Mouse (Mus musculus): ENCODE measurements around the gene Aimp1. TPM values are rescaled to one million over a fixed set of nuclear protein-coding genes. Genes with fewer than 3 reads are reported as not detected.

The Aimp1 gene
- total RNA-seq (2017) = 58.7 and 79.3 TPM in 2 replicates

DNA sequence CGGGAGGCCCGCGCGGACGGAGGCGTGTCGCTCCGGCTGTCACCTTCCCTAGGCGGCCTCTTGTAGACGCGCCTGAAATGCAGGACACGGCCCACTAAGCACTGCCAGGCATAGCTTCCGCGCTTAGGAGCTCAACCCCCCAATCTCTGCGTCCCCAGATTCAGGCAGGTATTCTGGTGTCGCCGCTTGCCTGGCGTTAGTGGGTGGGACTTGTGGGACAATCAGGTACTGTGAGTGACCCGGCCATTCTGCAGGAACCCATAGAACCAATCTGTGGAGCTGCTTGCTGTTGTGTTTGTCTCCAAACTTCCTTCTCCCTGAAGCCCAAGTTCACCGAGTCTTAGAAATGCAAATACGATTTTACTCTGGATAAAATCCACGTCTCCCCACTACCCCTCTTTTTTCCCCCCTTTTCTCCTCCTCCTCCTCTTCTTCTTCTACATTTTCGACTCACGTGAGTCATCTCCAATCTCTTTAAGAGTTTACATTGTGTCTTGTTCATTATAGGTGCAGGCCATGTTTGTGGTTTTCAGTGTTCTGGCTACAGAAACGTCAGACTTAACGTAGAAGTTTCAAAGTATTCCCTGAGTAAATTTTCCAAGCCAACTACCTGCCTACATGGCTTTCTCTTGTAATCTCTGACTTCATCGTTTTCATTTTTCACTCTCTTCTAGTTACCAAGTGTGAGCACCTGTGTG lies at the start of gene Aimp1:
TSS of gene Aimp1 (minus strand) at position 140 of the 698 bp plus-strand sequence.
- no peak for ATAC-seq (ENCODE audit: extremely low read depth, insufficient number of reproducible peaks, low FRiP score, poor library complexity, severe bottlenecking)

DNA sequence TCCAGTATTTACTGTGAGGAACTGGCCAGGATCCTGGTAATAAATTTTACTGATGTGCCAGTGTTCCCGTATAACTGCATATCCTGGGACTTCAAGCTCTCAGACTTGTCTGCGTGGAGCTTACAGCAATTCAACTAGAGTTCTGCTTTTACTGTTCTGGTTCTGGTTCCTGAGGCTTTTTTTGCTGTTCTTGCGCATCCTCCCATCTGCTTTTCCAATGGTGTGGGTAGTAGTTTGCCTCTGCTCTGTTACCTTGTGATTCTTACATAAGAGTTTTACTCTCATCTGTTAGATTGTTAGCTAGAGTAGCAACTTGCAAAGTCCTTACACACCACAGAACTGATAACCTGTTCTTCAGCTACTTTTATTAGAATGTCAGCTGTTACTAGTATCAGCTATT lies 40.2 kb upstream of the Aimp1 start:
- ATAC-seq (ENCODE audit: extremely low read depth, insufficient number of reproducible peaks, low FRiP score, poor library complexity, severe bottlenecking) = no peak

DNA sequence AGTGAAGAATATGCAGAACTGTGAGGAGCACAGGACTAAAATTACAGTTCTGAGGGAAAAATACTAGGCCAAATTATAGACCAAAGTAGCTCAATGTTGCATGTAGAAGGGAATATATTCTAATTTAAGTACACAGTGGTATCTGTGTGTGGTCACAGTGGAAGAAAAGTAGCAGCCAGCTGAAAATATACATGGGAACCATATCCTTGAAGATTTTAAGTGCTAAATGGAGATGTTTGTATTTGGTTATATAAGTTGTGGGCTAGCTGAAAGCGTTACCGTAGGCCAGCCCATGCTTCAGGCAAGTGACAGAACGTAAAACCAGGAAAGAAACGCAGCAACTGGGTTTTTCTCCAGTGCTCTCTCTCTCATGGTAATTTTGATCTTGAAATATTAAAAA lies 33.1 kb upstream of the Aimp1 start:
- ATAC-seq (ENCODE audit: extremely low read depth, insufficient number of reproducible peaks, low FRiP score, poor library complexity, severe bottlenecking) = no peak

DNA sequence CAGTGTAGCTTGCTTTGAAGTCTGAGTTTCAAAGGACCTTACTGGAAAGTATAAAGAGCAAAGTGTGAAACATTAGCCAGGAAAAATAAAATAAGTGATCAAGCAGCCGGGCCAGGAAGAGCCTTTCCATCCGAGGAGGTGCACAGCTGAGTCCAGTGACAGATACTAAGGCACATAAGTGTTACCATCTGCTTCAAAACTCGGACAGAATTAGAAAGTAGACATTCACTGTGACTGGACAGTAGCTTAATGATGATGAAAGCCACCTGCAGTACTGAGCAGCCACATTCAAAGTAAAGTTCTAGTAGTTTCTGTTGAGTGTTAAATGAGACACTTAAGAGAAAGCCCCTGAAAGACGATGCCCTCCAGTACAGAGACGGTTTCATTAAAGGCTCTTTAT lies 29.7 kb upstream of the Aimp1 start:
- no peak for ATAC-seq (ENCODE audit: extremely low read depth, insufficient number of reproducible peaks, low FRiP score, poor library complexity, severe bottlenecking)

DNA sequence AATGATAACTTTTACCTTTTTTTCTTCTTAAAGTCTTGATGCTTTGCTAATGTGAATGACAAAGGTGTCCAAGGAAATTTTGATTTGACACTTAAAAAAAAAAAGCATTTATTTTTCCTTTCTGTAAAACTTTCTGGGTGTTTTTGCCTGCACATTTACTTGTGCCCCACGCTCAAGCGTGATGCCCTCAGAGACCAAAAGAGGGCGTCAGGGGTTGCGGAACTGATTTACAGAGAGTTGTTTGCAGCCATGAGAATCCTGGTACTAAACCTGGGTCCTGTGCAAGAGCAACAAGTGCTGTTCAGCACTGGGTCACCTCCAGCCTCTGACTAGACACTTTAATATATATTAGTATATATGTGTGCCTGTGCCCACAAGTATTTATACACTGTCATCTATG lies 22.8 kb upstream of the Aimp1 start:
- no peak for ATAC-seq (ENCODE audit: extremely low read depth, insufficient number of reproducible peaks, low FRiP score, poor library complexity, severe bottlenecking)

DNA sequence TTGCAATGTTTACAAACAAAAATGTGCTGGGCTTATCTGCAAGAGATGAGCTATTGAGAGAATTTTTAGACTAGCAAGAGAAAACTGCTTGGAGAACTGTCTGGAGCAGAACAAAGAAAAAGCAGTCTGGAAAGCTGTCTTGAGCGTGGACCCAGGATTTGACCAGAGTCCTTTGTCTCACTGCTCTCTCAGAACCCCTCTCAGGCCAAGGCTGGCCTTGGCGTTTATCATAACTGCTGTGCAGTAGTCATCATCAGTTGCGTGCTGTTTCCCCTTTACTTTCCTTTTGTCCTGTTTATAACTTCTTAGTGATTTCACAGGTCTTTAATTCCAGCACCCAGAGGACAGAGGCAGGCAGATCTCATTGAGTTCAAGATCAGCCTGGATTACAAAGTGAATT lies 20.0 kb upstream of the Aimp1 start:
- ATAC-seq (ENCODE audit: extremely low read depth, insufficient number of reproducible peaks, low FRiP score, poor library complexity, severe bottlenecking) = no peak

DNA sequence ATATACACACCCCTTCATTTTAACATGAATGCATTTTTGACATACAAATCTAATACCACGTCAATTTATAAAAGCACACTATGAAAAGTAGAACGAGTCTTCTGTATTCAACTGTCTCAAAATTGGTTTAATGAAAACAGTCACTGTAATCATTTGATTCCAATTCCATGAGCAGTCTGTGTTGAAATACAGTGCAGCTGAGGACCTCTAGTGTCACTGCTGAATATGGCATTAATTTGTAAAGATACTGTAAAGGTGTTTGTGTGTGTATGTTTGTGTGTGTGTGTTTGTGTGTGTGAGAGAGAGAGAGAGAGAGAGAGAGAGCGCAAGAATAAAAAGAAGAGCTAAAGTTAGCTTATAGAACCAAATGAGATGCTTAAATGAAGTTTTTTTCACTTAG lies 17.2 kb upstream of the Aimp1 start:
- ATAC-seq (ENCODE audit: extremely low read depth, insufficient number of reproducible peaks, low FRiP score, poor library complexity, severe bottlenecking) = no peak

DNA sequence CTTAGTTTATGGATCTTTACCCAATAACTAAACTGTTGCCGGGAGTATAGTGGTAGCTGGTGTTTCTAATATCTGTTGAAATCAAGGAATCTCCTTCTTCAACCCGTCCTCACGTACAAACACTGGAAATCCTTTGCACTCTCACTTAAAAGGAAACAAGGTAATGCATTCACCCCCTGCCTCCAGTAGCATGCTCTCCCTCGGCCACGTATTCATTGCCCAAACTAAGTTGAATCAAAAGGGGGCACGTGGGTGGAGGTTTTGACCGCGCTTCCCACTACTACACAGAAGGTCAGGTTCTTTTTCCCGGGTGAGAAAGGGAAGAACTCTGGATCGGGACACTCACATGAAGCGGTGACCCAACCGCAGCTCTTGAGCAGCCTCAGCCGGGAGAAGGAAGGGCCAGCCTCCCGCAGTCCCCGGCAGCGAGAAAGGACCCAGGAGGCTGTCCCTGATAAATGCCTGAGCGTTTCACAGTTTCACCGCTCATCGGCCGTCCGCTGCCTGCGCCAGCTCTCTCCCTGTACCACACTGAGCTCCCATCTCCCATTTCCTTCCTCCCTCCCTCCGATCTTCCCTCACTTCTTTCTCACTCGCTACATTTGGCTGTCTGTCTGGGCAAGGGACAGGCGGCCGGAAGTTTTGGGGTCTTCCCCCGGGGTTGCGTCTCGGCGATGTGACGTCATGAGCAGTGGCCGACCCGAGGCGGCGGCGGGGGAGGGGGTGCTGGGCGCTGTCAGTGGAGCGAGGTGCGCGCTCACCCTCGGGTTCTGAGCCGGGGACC lies 531 bp downstream of the Aimp1 start, which contains the start of gene Tbck:
TSS of gene Tbck (plus strand) at position 698 of the 784 bp plus-strand sequence.
- peak; percentile 88 for ATAC-seq (ENCODE audit: extremely low read depth, insufficient number of reproducible peaks, low FRiP score, poor library complexity, severe bottlenecking)

DNA sequence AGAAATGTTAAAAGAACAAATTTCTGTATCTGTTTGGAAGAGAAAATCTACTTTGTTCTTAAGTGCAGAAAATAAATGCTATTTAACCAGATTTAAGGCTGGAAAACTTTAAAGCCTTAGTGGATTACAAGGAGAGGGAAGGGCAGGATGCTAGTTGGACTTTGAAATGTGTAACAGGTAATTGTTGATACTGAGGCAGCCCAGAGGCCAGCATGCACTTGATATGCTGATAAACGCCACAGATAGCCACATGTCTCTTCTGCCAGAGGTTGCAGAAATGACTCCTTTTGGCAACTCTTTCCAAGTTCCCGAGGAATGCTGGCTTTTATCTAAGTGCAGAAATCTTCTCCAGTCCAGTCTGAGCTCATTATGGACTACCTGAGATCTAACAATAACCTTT lies 6.7 kb downstream of the Aimp1 start:
- ATAC-seq (ENCODE audit: extremely low read depth, insufficient number of reproducible peaks, low FRiP score, poor library complexity, severe bottlenecking) = no peak

DNA sequence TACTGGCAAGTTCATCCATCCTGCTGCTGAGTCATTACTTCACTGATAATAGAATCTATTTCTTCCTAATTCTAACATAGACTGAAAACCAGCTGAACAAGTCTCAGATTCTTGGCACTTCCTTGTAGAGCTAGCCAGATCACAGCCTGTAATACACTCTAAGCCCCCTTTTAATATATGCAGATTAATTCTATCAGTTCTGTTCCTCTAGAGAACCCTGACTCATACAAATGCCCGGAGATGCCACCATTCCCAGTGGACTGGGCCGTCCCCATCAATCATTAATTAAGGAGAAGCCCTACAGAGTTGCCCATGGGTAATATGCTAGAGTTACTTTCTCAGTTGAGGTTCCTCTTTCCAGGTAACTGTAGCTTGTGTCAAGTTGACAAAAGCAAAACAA lies 28.2 kb downstream of the Aimp1 start:
- no peak for ATAC-seq (ENCODE audit: extremely low read depth, insufficient number of reproducible peaks, low FRiP score, poor library complexity, severe bottlenecking)

DNA sequence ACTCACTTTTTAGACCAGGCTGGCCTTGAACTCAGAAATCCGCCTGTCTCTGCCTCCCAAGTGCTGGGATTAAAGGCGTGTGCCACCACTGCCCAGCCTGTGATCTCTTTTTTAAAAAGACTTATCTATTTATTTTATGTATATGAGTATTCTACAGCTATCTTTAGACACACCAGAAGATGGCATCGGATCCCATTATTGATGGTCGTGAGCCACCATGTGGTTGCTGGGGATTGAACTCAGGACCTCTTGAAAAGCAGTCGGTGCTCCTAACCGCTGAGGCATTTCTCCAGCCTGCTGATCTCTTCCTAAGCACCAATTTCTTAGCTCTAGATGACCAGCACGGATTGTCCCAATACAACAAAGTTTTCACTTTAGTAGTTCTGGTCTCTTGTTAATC lies 30.2 kb downstream of the Aimp1 start:
- ATAC-seq (ENCODE audit: extremely low read depth, insufficient number of reproducible peaks, low FRiP score, poor library complexity, severe bottlenecking) = no peak

DNA sequence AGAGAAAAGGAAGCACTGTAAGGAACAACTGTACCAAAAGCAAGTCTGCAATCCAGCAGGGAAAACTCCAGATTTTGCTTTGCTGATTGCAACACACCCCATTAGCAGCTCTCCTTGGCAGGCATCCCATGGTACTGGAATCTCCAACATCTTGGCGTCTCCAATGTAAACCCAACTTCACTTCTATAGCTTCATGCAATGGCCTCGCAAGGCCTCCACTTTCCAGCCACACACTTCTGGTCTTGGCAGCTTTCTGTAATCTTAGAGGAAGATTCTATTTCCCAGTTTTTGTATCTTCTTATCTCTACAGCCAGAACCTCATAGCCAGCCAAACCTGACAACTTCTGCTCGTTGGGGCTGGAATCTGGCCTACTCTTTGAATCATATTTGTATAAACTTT lies 32.4 kb downstream of the Aimp1 start:
- ATAC-seq (ENCODE audit: extremely low read depth, insufficient number of reproducible peaks, low FRiP score, poor library complexity, severe bottlenecking) = no peak

DNA sequence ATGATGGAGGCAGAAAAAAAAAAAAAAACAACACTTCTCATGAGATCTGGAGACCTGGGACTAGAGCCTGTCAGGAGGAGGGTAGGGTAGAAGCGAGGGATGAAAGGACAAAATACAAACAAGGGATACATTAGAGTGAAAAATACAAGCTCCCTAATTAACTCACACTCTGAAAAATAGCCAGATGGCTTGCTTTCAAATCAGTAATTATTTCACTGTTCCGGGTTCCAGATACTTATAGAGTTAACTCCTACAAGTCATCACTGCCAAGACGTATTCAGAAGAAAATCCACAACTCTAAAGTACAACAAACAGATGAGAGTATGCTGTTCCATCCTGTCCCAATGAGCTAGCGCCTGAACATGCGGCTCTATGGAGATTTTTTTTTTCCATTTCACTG lies 34.0 kb downstream of the Aimp1 start:
- ATAC-seq (ENCODE audit: extremely low read depth, insufficient number of reproducible peaks, low FRiP score, poor library complexity, severe bottlenecking) = no peak

DNA sequence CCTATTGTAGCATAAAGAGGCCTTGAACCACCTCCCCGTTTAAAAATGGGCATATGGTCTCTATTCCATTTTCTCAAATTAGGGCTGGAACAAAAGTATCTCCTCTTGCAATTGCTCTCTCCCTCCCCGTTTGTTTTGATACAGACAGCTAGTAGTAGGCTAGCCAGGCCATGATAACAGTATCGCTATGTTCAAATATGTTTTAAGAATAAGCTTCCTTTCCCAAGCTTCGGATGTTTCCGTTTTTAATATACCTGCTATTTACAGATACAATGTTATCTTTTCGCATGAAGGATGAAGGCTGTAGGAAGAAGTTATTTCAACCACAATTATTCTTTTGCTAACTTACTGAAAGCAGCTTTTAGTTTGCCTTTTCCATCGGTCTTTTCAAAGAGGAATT lies 34.8 kb downstream of the Aimp1 start:
- no peak for ATAC-seq (ENCODE audit: extremely low read depth, insufficient number of reproducible peaks, low FRiP score, poor library complexity, severe bottlenecking)

DNA sequence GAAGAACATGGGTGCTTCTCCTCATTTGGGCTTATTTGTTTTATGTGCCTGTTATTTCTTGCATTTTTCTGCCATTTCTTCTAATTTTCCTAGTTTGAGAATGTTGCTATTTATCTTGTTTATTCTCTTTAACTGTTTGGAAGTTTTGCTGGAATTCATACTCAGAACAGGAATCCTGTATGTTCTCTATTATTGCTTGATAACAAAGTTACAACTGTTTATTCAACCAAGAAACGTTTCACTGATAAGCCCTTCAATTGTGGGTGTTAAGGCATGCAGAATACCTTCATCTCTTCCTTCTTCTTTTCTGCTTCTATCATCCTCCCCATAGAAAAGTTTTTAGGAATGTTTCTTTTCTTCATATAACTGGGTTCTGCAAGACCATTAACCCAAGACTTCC lies 37.4 kb downstream of the Aimp1 start:
- no peak for ATAC-seq (ENCODE audit: extremely low read depth, insufficient number of reproducible peaks, low FRiP score, poor library complexity, severe bottlenecking)

DNA sequence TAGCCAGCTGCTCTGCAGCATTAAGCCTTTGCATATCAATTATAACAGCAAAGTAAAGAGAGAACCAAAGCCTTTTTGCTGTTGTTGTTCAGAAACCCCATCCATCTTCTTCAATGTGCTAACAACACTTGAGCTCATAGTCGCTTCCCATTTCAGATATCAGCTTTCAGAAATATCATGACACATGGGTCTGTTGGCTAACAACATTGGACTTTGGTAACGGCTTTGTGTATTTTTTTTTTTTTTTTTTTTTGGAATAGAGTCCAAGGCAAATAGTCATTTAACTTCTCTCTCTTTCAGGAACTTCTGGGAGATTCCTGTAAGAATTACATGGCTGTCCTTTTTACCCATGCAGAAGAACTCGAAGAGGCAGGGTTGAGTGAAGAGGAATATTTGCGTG lies 40.1 kb downstream of the Aimp1 start:
- no peak for ATAC-seq (ENCODE audit: extremely low read depth, insufficient number of reproducible peaks, low FRiP score, poor library complexity, severe bottlenecking)

DNA sequence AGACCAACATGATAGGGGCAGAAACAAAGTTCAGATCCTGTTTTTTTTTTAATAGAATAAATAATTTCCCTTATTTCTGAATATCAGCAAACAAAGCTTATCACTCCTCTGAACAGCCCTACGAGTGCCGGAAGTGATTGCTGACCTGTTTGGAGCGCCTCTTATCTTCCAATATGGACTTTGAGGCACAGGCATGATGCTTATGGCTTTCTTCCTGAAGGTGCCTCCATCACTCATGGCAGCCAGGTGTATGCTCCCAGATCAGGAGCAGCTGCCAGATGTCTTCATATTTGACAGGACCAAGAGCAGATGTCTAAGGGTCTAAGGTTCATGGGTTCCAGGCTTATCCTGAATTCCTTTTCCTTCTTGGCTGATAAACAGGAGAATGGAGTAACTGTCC lies 47.1 kb downstream of the Aimp1 start:
- ATAC-seq (ENCODE audit: extremely low read depth, insufficient number of reproducible peaks, low FRiP score, poor library complexity, severe bottlenecking) = no peak

DNA sequence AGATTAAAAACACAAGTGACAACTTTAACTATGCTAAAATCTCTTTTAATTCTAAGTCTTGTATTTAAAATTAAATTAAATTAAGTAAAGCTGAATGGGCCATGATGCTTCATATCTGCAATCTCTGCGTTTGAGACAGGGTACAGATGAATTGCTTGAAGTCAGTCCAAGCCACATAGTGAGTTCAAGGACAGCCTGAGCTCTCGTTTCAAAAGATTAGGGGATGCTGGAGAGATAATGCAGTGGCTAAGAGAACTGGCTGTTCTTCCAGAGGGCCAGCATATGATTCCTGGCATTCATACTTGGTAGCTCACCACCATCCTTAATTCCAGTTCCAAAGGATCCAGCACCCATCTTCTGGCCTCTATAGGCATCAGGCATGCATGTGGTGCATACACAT lies 50.9 kb downstream of the Aimp1 start:
- ATAC-seq (ENCODE audit: extremely low read depth, insufficient number of reproducible peaks, low FRiP score, poor library complexity, severe bottlenecking) = no peak

DNA sequence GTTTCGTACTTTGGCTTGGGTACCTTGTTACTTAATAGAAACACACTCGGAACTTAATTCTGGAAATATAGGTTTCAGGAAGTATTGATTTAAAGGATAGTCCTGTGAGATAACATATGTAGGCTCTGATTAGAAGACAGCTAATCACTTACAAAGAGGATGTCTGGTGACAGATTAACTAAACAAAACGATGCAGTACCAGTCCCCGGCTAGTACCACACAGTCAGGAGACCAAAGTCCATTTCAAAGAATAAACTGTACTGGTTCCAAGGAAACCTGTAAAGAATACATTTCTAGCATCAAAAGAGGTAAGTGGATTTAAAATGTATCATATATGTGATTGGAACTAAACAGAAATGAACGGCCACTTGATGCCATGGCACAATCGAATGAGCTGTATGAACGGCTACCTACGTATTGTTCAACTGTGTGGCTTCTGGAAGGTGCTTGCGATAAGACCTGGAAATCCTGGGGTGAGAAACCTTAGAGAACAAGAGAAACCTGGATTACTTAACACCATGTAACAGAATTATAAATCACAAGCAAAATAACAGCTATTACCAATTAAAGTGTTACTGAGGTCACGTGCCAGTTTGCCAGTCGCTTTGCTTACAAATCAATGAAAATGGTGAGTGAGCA lies 54.5 kb downstream of the Aimp1 start, which contains the start of gene Gimd1:
TSS of gene Gimd1 (plus strand) at position 220 of the 639 bp plus-strand sequence.
- no peak for ATAC-seq (ENCODE audit: extremely low read depth, insufficient number of reproducible peaks, low FRiP score, poor library complexity, severe bottlenecking)

DNA sequence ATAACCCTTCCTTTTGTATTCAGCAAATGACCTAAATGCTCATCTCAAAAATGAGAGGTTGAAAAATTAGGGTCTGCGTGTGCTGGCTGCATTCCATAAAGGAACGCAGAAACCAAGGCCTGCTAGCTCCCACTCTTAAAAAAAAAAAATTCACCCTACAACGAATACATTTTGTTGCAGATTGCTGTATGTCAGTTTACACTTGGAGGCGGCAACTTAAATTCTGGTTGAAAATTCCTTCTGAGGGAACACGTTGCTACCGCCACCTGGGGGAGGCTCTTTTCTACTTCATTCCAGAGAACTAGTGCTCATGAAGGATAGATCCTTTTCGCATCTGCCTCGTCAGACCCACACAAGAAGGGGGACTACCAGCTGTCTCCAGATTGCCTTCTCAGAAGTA lies 55.4 kb downstream of the Aimp1 start:
- no peak for ATAC-seq (ENCODE audit: extremely low read depth, insufficient number of reproducible peaks, low FRiP score, poor library complexity, severe bottlenecking)
